Mouse (Mus musculus): ENCODE data around the gene Cnbd2.

GRCm38 (mm10) chr2:156321538-156321937 lies 9.4 kb downstream of the Cnbd2 start:
- TF ChIP-seq POU5F1 (IDR thresholded peaks at IDR 0.05; ENCODE audit: borderline replicate concordance, low read length) = no peak
- TF ChIP-seq CTCF (conservative IDR thresholded peaks at IDR 0.05; ENCODE audit: low read length) = no peak
- TF ChIP-seq NANOG (IDR thresholded peaks at IDR 0.05; ENCODE audit: borderline replicate concordance, low read length) = no peak
